19 mouse cellular contexts compared by ENCODE assay signal in genomic region chr12:85202191-85202590, GRCm38 (mm10). TPM values are rescaled to one million over a fixed set of nuclear protein-coding genes. Genes with fewer than 3 reads are reported as not detected.
DNase-seq lines count a peak whose midpoint lies in the region; ATAC-seq and TF ChIP-seq lines count a peak whose summit lies in the region.
"Had no signal": no experiment of that assay in that cellular context is flagged by ENCODE, and none has a peak within 500 bp of the region (broad histone marks: within the 10 kb centered on the region; RNA-seq: fewer than 3 reads in every experiment).

No protein-coding gene starts in this region.

- no peak for TF ChIP-seq CTCF in lung, postnatal 0 days (IDR thresholded peaks at IDR 0.05)

- peak overlapping the region; percentile 79 for H3K27ac ChIP-seq in heart, embryonic 10.5 days
- H3K27ac ChIP-seq in lung, postnatal 0 days (ENCODE audit: low read length): peak overlapping the region; percentile 38
- H3K27ac ChIP-seq in embryonic facial prominence, embryonic 10.5 days (replicated peaks): peak overlapping the region; percentile 77
- H3K27ac ChIP-seq in limb, embryonic 12.5 days: peak overlapping the region; percentile 82; the same call in 1 of the 2 replicates
- H3K27ac ChIP-seq: layer of hippocampus, adult 2 months; liver, embryonic 14.5 days had no signal

- no peaks in the 10 kb centered on the region for H3K9me3 ChIP-seq in heart, embryonic 10.5 days
- H3K9me3 ChIP-seq in lung, postnatal 0 days (ENCODE audit: low read length): no peaks in the 10 kb centered on the region
- H3K9me3 ChIP-seq in embryonic facial prominence, embryonic 10.5 days: no peaks in the 10 kb centered on the region
- H3K9me3 ChIP-seq in limb, embryonic 12.5 days: no peaks in the 10 kb centered on the region
- H3K9me3 ChIP-seq: megakaryocyte, embryonic 14.5 days had no signal

- H3K4me2 ChIP-seq in lung, postnatal 0 days (replicated peaks; ENCODE audit: low read depth, low read length): no peak overlapping the region
- H3K4me2 ChIP-seq in limb, embryonic 12.5 days: no peak overlapping the region
- H3K4me2 ChIP-seq: heart, embryonic 11.5 days had no signal

- no peak for ATAC-seq in lung, postnatal 0 days
- no peak for ATAC-seq in limb, embryonic 12.5 days (ENCODE audit: insufficient number of reproducible peaks, insufficient read depth, low FRiP score, low TSS enrichment, low read depth)
- ATAC-seq: intestine, postnatal 0 days had no signal

- H3K27me3 ChIP-seq in heart, embryonic 10.5 days (ENCODE audit: insufficient read depth, poor library complexity, severe bottlenecking): peaks cover 12% of the 10 kb centered on the region
- H3K27me3 ChIP-seq in lung, postnatal 0 days (replicated peaks; ENCODE audit: insufficient read depth, low read length): no peaks in the 10 kb centered on the region
- H3K27me3 ChIP-seq in embryonic facial prominence, embryonic 10.5 days (replicated peaks; ENCODE audit: low read depth, poor library complexity, severe bottlenecking): peaks cover 26% of the 10 kb centered on the region
- H3K27me3 ChIP-seq in limb, embryonic 12.5 days: peaks cover 3% of the 10 kb centered on the region; the same call in 1 of the 2 replicates

- no peak for TF ChIP-seq EP300 in lung, postnatal 0 days (IDR thresholded peaks at IDR 0.05)

- H3K4me3 ChIP-seq in heart, embryonic 10.5 days: no peak overlapping the region
- no peak overlapping the region for H3K4me3 ChIP-seq in lung, postnatal 0 days (ENCODE audit: low read depth, low read length)
- H3K4me3 ChIP-seq in embryonic facial prominence, embryonic 10.5 days: no peak overlapping the region
- no peak overlapping the region for H3K4me3 ChIP-seq in limb, embryonic 12.5 days (replicated peaks)
- H3K4me3 ChIP-seq: layer of hippocampus, adult 2 months; megakaryocyte, embryonic 14.5 days had no signal

- H3K36me3 ChIP-seq in heart, embryonic 10.5 days: no peaks in the 10 kb centered on the region
- H3K36me3 ChIP-seq in lung, postnatal 0 days (ENCODE audit: insufficient read depth, low read length): no peaks in the 10 kb centered on the region
- H3K36me3 ChIP-seq in embryonic facial prominence, embryonic 10.5 days (replicated peaks): no peaks in the 10 kb centered on the region
- H3K36me3 ChIP-seq in limb, embryonic 12.5 days: no peaks in the 10 kb centered on the region

- H3K4me1 ChIP-seq in heart, embryonic 10.5 days: peaks cover 43% of the 10 kb centered on the region
- peaks cover 10% of the 10 kb centered on the region; the same call in 1 of the 2 replicates for H3K4me1 ChIP-seq in lung, postnatal 0 days (ENCODE audit: insufficient read depth, low read depth, low read length)
- peaks cover 61% of the 10 kb centered on the region for H3K4me1 ChIP-seq in embryonic facial prominence, embryonic 10.5 days
- H3K4me1 ChIP-seq in limb, embryonic 12.5 days (replicated peaks): peaks cover 44% of the 10 kb centered on the region

- DNase-seq in heart, embryonic 10.5 days (ENCODE audit: low spot score): no peak
- DNase-seq in heart, adult 8-10 months (ENCODE audit: low spot score): no peak
- no peak for DNase-seq in lung, postnatal 0 days (ENCODE audit: low spot score)
- DNase-seq in lung, postnatal 36 days: no peak
- DNase-seq in embryonic facial prominence, embryonic 10.5 days (ENCODE audit: low spot score): no peak
- DNase-seq in thymus, postnatal 10 days (ENCODE audit: low spot score in 2 of 2): no peak
- DNase-seq in ovary, postnatal 14 days (ENCODE audit: low spot score): no peak
- DNase-seq: adrenal gland, adult 2 months; B cell, adult 2 months; cerebellum, adult 9-10 months; right cerebral cortex, postnatal 14 days; spleen, adult 18-20 months; thymus, postnatal 36 days had no signal

- 77% methylated on average over 7 of the region's 7 CpGs for WGBS in heart, embryonic 10.5 days
- WGBS in lung, postnatal 0 days: 59% methylated on average over 7 of the region's 7 CpGs
- WGBS in embryonic facial prominence, embryonic 10.5 days: 68% methylated on average over 7 of the region's 7 CpGs
- 85% methylated on average over 7 of the region's 7 CpGs for WGBS in limb, embryonic 12.5 days

- no peak overlapping the region for H3K9ac ChIP-seq in lung, postnatal 0 days (replicated peaks; ENCODE audit: low read depth)
- no peak overlapping the region for H3K9ac ChIP-seq in limb, embryonic 12.5 days (replicated peaks)
- H3K9ac ChIP-seq: liver, embryonic 14.5 days had no signal

RNA-seq across cellular contexts. Expression of gene Eif2b2, which starts 17.1 kb away (rescaled TPM):
- polyA plus RNA-seq in heart, embryonic 10.5 days (2016; fragmentation: Nextera tagmentation; extraction: Ambion mirVana): 71.5 and 91.3 TPM in 2 replicates
- 10 to 100 TPM; 39.5 to 50.6 (median 45.2) TPM for total RNA-seq in heart, adult 8-10 months (2022)
- polyA plus RNA-seq in lung, postnatal 0 days (2015; fragmentation: Nextera tagmentation; extraction: Ambion mirVana): 58.7 and 64.9 TPM in 2 replicates
- polyA plus RNA-seq in embryonic facial prominence, embryonic 10.5 days (2016; fragmentation: Nextera tagmentation; extraction: Ambion mirVana): 119 and 122 TPM in 2 replicates
- 80.6 and 83.3 TPM in 2 replicates for polyA plus RNA-seq in limb, embryonic 12.5 days (2016; fragmentation: Nextera tagmentation; extraction: Ambion mirVana)

RNA-seq across cellular contexts. Expression of gene Pgf, which starts 24.6 kb away (rescaled TPM):
- 9.3 and 13.6 TPM in 2 replicates for polyA plus RNA-seq in heart, embryonic 10.5 days (2016; fragmentation: Nextera tagmentation; extraction: Ambion mirVana)
- total RNA-seq in heart, adult 8-10 months (2022): 1 to 10 TPM; 3.7 to 5.1 (median 4.1) TPM
- polyA plus RNA-seq in lung, postnatal 0 days (2015; fragmentation: Nextera tagmentation; extraction: Ambion mirVana): 12.7 and 19.0 TPM in 2 replicates
- 9.3 and 9.8 TPM in 2 replicates for polyA plus RNA-seq in embryonic facial prominence, embryonic 10.5 days (2016; fragmentation: Nextera tagmentation; extraction: Ambion mirVana)
- 17.0 and 17.8 TPM in 2 replicates for polyA plus RNA-seq in limb, embryonic 12.5 days (2016; fragmentation: Nextera tagmentation; extraction: Ambion mirVana)

RNA-seq across cellular contexts. Expression of gene Rps6kl1, which starts 51.1 kb away (rescaled TPM):
- polyA plus RNA-seq in heart, embryonic 10.5 days (2016; fragmentation: Nextera tagmentation; extraction: Ambion mirVana): 1.4 and 1.5 TPM in 2 replicates
- total RNA-seq in heart, adult 8-10 months (2022): 1 to 10 TPM; 1.7 to 3.5 (median 2.8) TPM
- 0.82 and 0.83 TPM in 2 replicates for polyA plus RNA-seq in lung, postnatal 0 days (2015; fragmentation: Nextera tagmentation; extraction: Ambion mirVana)
- polyA plus RNA-seq in embryonic facial prominence, embryonic 10.5 days (2016; fragmentation: Nextera tagmentation; extraction: Ambion mirVana): 2.0 and 2.2 TPM in 2 replicates
- polyA plus RNA-seq in limb, embryonic 12.5 days (2016; fragmentation: Nextera tagmentation; extraction: Ambion mirVana): 0.46 and 0.56 TPM in 2 replicates
